Mouse (Mus musculus) cerebellum, postnatal 10 days (tissue): Measurements from ENCODE around the gene Fam71e2.
A peak's percentile ranks its signal among the peaks of the same experiment; 100 is the strongest.
"Not testable (repeated sequence)": the region's sequence is repeated elsewhere in the genome, so short reads cannot be mapped to it uniquely, and the experiment has no call there.

Experiments
- DNase-seq, 2 experiments: peaks; one replicate each; pipeline ENCODE4 v3.0.0; 2021; ENCODE audit warnings: mixed read lengths in 2 of 2

Gene Fam71e2

DNA sequence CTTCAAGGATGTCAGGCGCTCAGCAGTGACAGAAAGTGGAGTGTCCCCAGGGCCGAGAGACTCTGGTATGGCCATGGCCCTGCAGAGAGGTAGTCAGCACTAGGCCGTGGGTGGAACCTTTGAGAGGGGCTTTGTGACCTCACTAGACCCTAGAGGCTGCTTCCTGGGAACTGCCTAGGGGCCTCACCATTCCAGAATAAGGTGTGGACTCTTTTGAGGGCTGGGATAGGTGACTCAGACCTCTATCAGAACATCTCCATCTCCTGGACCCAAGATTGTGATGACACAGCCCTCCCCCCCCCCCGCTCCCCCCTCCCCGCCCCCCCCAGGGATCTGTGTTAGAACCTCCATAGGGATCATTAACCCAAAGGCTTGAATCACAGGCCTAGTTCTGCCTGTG, at the start of gene Fam71e2:
TSS of gene Fam71e2 (minus strand) at position 101 of the 400 bp plus-strand sequence.
- DNase-seq: no peak

DNA sequence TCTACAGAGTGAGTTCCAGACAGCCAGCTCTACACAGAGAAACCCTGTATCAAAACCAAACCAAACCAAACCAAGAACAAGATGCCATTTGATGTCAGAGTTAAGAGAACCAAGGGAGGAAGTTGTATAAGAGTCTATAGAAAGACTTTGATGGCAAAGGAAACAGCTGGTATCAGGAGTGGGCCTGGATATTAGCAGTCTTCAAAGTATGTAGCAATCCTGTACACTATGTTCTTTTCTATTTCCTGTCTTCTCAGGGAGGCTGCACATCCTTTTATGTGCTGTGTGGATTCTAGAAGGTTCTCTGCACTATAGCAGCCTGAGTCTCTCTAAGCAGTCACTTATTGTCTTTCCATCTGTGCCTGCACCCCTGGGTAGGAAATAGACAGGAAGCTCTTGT, 45.5 kb upstream of the Fam71e2 start:
- no peak for DNase-seq

DNA sequence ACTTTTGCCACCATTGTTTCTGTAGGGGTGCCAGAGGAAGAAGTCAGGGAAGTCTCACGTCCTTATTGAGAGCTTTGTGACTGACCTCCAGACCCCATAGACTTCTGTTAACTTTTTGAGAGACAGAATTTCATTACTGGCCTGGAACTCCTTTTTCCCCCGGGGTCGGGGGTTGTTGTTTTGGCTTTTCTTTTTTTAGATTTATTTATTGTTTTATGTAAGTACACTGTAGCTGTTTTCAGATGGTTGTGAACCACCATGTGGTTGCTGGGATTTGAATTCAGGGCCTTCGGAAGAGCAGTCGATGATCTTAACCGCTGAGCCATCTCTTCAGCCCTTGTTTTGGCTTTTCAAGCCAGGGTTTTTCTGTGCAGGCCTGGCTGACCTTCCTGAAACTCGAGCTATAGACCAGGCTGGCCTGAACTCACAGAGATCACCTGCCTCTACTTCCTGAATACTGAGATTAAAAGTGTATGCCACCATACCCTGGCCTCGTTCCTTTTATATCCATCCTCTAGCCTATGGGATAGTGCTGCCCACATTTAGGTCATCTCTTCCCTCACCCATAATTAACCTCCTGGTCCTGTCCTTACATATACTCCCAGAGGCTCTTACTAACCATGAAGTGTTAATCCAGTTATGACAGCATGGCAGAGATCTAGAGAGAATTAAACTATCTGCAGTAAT, 42.1 kb upstream of the Fam71e2 start:
- no peak for DNase-seq

DNA sequence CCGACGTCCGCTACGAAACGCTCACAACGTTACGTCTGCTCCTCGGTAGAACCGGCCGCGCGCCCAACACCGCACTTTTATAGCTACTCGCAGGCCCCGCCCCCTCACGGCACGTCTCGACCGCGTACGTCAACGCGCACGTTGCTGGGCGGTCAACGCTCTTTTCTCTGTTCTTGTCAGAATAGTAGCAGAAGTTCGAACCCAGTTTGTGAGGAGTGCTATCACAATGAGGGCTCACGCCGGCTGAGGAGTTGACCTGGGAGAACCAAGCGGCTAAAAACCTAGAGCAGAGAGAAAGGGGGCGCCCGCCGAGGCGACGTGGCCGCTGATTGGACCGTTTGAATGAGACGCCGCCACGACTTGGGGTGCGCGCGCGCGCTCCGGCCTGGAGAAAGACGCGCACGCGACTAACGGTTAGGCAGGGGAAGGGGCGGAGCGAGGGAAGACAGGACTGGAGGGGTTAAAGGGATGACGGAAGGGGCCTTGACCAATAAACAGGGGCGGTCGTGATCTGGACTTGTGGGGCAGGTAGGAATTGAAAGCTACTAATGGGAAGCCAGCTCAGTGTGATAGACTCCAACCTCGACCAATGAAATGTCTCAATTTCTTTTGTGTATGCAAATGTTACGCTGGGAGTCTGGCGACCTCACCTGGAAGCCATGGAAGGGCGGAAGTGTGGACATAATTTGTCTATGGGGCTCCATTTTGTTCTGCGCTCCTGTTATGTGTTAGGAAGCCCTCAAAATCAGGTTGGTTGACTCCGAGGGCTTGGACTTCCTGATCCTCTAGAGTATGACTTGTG, 41.4 kb upstream of the Fam71e2 start, which contains the start of gene Ube2s:
TSS of gene Ube2s (minus strand) at position 288 of the 802 bp plus-strand sequence.
- peak; percentile 99 to 100 for DNase-seq

DNA sequence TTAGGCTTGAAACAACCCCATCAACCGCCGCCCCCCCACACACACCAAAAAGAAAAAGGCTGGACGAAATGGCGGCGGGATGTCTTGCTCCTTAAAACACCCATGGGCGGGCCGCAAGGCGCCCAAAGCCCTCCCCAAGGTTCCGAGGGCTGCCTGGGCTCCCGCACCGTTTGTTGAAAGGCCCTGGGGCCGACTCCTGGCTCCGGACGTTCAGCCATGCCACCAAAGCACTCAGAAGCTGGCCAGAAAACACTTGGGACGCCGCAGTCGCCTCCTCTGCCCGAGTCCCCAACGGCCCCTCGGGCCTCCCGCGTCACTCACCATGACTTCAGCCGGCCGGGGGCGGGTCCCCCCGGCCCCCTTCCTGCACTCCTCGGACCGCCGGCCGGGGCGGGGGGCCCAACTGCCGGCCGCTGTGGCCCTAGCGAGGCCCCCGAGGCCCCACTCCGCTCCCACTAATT, 40.8 kb upstream of the Fam71e2 start:
- DNase-seq: peak in 1 of 2 experiments; percentile 57

DNA sequence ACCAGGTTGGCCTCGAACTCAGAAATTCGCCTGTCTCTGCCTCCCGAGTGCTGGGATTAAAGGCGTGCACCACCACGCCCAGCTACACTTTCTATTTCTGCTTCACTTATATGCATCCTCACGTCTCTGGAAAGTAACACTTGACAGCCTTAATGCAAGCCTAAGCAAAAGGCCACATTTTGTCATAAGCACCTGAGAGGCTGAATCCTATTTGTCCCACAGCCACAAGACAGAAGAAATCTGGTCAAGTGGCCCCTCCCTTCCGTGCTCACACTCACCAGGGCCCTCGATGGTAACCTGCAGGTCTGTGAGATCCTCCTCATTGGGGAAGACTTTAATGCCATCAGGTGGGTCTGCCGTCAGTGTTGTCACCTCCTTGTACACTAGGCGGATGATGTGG, 40.0 kb upstream of the Fam71e2 start:
- not testable (repeated sequence) for DNase-seq

DNA sequence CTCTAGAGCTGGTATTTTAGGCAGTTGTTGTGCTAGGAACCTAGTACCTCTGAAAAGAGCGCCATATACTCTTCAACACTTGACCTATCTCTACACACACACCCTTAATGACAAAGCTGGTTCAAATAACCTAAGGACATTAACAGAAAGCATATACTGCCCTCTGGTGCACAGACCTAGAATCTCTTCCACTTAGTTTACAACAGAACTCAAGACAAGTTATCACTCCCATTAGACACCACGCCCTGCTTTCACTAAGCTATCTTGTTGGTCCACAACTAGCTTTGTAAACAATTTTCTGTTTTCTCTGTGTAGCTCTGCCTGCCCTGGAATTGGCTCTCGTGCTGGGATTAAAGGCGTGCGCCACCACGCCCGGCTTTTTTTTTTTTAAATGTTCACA, 35.6 kb upstream of the Fam71e2 start:
- peak; percentile 62 to 71 for DNase-seq

DNA sequence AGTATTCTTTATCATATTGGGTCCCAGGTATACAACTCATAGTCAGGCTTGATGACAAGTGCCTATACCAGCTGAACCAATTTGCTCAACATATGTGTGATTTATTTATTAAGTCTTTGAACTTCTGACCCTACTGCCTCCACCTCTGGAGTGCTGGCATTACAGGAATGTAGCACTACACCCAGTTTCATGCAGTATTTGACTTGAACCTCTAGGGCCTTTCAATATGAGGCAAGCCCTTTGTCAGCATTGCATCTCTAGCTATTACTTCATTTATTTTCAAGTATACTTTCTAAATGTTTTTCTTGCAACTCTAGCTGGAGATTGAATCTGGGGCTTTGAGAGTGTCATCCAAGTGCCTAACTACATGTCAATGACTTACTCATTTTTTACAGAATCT, 31.1 kb upstream of the Fam71e2 start:
- no peak for DNase-seq

DNA sequence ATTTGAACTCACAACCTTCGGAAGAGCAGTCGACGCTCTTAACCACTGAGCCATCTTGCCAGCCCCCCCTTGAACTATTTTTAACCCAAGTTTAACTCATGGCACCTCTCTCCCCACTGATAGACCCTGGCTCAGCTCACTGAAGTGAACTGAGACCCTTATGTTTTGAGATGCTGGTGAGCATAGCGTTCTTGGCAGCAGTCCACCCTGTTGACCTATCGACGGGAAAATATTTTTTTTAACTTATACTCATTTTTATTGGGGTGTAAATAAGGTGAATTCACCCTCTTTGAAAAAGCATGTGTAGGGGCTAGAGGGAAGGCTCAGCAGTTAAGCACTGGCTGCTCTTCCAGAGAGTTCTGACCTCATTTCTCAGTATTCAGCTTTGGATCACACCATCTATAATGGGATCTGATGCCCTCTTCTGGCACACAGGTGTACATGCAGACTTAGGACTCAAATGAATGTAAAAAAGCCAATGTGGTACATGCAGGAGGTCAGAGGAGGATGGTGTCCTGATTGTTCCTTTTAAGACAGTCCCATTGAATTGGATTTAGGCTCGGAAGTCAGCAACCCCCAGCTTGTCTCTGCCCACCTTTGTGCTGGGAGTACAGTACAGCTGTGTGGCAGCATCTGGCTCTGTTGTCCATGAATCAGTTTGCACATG, 24.8 kb upstream of the Fam71e2 start:
- DNase-seq: peak; percentile 48 to 62

DNA sequence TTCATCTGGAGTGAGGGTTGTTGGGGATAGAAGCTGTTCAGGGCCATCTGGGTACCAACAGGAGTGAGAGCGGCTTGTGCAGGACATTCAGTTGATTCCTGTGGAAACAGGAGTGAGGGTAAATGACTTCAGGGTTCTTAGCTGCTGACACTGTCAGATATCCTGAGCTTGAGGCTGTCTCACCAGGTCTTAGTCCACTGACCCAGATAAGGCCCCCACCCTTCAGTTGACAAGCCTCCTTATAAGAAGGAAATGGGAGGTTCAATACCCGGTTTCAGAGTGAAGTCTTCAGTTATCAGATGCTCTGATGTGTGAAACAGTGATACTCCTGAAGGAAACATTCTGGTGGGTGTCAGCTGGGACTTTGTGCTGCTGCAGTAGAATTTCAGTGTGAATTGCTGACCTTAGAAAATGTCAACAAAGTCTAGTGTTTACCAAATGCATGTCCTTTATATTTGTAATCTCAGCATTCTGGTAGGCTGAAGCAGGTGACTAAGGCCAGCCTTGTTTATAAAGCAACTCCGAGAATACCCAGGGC, 23.6 kb upstream of the Fam71e2 start:
- no peak for DNase-seq

DNA sequence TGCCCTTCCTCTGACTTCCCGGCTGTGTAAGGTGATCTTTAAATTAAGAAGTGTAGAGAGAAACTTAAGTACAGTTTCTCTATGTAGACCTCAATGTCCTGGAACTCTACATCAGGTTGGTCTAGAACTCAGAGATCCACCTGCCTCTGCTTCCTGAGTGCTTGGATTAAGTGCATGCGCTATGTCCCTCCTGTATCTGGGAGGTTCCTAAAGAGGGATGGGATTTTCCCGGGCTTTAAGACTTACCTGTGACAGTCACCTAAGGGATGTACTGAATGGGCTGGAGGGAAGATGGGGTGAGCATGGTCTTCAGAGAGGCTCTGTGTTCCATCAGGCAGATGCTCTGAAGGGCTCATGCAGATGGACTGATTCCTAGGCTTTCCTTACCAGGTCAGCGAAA, 22.6 kb upstream of the Fam71e2 start:
- no peak for DNase-seq

DNA sequence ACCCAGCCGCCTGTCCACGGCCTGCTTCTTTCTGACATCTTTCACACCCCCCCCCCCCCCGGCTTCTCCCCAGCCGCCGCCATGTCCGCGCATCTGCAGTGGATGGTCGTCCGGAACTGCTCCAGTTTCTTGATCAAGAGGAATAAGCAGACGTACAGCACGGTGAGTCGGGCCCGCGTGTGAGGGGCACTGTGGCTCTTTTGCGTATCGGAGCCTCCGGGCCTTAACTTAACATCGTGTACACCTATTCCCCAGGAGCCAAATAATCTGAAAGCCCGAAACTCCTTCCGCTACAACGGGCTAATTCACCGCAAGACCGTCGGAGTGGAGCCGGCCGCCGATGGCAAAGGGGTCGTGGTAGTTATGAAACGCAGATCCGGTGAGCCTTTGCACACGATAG, 22.1 kb upstream of the Fam71e2 start:
- not testable (repeated sequence) for DNase-seq

DNA sequence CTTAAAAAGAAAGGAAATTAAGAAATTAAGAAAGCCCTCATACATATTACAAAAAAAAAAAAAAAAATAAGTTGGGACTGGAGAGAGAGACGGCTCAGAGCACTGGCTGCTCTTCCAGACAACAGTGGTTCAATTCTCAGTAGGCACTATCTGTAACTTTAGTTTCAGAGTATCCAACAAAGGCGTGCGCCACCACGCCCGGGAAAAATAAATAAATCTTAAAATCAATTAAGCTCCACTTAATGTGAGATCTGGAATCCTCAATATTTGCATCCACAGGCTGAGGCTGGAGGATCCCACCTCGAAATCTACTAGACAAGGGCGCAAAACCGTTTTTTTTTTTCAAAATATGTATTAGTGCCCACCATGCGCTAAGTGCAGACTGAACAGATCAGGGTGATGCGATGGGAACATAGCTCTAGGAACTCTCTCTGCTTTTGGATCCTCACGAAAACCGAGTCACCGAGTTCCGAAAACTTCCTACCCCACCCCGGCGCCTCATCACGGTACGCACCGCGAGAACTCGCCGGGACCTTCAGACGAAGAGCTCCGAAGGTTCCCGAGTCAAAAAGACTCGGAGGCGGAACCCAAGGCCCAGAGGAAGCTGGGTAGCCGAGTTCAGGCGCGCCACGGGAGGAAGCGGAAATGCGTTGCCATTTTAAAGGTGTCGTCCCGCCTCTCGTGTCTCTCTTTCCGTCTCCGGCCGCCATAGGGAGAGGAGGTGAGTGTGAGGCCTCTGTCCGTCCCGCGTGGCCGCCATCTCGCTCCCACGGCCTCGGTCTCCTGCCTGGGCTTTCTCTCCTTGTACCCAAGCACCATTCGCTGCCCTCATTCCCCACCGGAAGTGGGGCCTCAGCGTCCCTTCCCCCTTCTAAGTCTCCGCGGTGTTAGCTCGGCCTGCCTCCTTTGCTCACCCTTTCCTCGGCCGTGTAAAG, 21.4 kb upstream of the Fam71e2 start, which contains the start of gene Rpl28:
TSS of gene Rpl28 (plus strand) at position 597 of the 935 bp plus-strand sequence.
- DNase-seq: peak; percentile 96 to 97

DNA sequence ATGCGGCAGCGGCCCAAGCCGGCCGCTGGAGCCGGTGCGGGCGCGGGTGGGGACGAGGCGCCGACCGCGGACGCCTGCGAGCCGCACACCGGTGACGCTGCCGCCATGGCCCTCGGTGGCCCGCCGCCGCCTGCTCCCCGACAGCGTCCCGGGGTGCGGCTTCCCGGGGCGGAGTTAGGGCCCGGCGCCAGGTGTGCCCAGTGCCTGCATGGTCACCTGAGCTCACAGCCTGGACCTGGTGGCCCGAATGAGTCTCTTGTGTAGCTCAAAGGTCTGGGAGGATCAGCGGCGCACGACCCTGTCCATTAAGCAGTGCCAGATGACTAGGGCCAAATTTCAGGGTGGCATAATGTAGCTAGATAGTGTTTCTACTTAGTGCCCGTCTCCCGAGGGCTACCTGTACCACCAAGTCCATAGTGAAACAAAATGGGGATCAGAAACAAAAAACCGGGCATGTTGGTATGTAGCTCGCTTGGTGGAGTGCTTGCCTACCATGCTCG, 18.4 kb upstream of the Fam71e2 start, which contains the start of gene Tmem238:
TSS of gene Tmem238 (minus strand) at position 221 of the 500 bp plus-strand sequence.
- DNase-seq: peak; percentile 74 to 81

DNA sequence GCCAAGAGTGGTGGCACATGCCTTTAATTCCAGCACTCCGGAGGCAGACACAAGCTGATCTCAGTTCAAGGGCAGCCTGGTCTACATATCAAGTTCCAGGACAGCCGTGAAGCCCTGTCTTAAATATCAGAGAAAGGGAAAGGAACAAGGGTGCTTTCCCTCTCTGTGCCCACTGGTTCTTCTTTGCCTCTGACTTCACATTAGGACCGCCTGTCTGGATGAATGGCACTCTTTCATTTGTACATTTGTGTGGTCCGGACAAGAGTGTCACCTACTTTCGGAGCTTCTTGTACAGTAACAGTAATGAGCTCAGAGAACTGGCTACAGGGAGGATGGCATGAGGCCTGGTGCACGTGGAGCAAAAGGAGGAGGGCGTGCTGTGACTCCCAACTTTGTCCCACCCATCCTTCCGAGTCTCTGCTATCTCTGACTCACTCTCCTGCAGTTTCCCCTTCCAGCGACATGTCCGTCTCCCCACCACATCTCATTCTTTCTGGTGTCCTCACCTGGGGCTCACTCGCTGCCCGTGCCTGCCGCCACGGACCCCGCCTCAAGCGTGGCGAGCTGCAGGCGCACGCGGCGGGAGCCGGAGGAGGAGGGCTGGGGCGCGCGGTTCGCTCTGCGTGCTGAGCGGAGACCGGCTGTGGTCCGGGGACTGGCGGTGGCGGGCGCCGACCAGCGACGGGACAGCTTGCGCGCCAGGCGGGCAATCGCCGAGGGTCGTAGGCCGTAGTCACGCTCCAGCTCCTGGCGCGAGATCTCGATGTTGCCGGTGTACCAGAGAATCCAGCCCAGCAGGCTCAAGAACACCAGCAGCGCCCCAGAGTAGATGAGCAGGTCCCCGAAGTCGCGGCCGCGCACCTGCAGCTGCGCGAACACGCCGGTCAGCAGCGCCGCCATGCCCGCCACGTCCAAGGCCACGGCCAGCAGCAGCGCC, 17.7 kb upstream of the Fam71e2 start:
- DNase-seq: peak; percentile 79 to 81

DNA sequence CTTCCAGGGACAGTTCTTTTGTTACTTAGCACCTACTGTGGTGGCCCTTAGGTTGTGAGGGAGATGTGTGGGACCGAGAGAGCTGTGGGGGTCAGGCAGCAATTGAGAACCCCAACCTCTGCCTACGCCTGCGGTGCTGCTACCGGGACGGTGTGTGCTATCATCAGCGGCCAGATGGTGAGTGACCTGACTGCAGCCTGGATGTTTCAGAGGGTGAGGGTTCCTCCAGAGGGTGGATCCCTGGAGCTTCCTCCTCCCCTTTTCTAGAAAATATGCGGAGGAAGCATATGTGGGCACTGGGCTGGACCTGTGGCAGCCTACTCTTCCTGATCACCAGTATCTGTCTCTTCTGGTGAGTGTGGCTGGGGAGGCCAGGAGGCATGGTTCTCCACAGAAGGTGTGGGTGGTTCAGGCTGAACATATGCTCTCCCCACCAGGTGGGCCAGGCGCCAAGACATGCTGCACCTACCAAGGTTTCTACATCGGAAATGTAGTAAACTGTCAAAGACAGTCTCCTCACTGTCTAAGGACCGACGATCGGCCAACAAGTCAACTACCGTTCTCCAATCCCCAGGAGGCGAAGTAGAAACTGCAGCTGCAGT, 12.7 kb upstream of the Fam71e2 start:
- peak; percentile 44 to 46 for DNase-seq

DNA sequence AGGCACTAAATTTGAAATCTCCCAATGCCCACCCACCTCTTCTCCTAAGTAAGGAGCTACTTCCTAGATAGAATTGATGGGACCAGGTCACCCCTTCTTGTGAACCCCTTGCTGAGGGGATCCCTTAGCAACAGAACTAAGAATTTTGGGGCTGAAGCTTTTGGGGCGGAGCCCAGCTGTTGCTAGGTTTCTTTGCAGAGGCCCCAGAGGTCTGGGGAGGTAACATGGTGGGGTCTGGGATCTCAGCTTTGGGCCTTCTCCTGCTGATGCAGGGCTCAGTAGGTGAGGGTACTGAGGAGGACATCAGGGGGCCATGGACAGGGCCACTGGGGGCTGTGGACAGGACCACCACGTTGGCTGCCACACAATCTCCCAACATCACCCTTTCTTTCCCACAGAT, 11.7 kb upstream of the Fam71e2 start, which contains the start of the genes Il11 and Tmem190:
TSS of gene Il11 (minus strand) at position 101 of the 400 bp plus-strand sequence.
TSS of gene Tmem190 (plus strand) at position 179 of the 400 bp plus-strand sequence.
- no peak for DNase-seq

DNA sequence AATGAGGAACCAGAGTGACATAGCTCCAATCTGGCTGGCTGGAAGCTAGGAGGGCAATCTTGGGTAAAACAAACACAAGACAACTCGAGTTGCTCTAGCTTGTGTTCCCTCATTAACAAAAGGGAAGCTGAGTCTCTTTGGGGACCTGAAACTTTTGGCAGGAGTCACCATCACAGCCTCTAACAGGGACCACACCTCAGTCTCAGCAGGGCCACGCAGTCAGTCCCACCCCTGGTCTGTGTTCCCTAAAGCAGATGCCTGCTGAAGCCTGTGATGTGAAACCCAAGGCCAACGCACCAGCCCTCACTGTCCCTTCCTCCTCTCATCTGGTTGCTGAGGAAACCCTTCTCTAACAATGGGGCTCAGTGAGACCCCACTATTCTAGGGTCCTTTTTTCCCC, 11.0 kb upstream of the Fam71e2 start:
- no peak for DNase-seq

DNA sequence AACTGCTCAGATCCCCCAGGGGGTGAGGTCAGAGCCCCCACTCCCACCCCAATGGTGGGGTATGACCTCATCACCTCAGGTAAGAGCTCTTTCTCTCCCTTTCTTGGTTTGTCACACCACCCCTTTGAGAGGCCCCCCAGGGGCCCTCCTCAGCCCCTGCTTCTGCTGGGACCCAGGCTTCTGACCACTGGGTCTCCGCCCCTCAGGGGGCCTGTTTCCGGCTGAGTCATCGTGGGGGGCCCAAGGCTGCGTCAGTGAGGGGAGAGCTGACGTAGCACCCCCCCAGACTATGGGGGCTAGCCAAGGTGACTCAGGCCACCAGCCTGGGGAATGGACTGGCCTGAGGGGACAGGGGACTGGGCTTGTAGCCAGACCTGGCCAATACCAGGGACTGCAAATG, 8.8 kb upstream of the Fam71e2 start:
- no peak for DNase-seq
